Mouse (Mus musculus): ENCODE measurements around the gene Vmn1r56.
"Not testable (repeated sequence)": the region's sequence is repeated elsewhere in the genome, so short reads cannot be mapped to it uniquely, and the experiment has no call there.

The Vmn1r56 gene

DNA sequence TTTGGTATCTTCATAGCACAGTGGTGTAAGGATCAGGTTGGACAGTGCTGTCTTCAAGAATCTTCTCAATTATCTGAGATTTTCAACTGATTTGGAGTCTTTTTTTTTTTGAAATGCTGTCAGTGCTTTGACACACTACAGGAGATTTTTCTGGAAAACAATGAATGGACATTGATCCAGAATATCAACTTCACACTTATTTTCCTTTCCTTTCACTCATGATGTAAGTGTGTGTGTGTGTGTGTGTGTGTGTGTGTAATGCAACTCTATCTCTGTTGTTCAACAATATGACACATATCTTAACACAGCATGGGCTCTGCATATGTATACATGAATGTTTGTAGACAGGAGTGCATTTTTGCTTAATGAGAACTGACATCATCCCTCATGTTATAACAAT lies at the start of gene Vmn1r56:
Vmn1r56 (minus strand) TSS at position 101 of the 400 bp plus-strand sequence.
- DNase-seq (ENCODE audit: low spot score), result not testable (repeated sequence)

DNA sequence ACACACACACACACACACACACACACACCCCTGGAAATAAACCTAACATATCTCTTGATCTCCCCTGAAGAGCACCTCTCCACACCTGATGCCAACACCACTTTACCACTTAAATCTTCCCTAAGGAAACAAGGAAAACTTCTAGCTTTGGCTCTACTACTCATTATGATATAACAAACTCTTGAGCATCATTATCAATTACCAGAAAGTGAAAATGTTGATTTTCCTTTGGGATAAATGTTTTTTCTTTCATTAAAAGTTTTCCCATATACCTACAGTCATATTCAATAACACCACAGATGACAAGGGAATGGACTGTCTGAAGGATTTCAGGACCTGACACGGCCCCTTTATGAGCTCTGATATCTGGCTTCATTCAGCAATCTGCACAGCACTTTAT lies 21.6 kb upstream of the Vmn1r56 start, which contains the start of gene Vmn1r57:
Vmn1r57 (plus strand) TSS at position 301 of the 400 bp plus-strand sequence.
- DNase-seq (ENCODE audit: low spot score), result not testable (repeated sequence)

DNA sequence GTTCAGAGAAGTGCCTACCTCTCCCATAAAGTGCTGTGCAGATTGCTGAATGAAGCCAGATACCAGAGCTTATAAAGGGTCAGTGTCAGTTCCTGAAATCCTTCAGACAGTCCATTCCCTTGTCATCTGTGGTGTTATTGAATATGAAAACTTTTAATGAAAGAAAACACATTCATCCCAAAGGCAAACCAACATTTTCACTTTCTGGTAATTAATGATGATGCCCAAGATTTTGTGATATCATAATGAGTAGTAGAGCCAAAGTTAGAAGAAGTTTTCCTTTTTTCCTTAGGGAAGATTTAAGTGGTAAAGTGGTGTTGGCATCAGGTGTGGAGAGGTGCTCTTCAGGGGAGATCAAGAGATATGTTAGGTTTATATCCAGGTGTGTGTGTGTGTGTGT lies 47.0 kb downstream of the Vmn1r56 start, which contains the start of gene Vmn1r55:
Vmn1r55 (minus strand) TSS at position 101 of the 400 bp plus-strand sequence.
- DNase-seq (ENCODE audit: low spot score), result not testable (repeated sequence)
